Mouse (Mus musculus) embryonic fibroblast, embryonic 13.5 days (primary cell): ENCODE data around the gene Fam222b.

Experiments used
- CTCF ChIP-seq: IDR thresholded peaks from 2 replicates; pipeline ENCODE4 v1.5.1; 2011; ENCODE audit warnings: mild to moderate bottlenecking, control low read depth, low read length, moderate library complexity, borderline replicate concordance; ENCODE audit not compliant: insufficient read depth
- POLR2A ChIP-seq: IDR thresholded peaks from 2 replicates; pipeline ENCODE4 v1.6.1; 2011; ENCODE audit warnings: low read depth, mild to moderate bottlenecking, control low read depth, low read length, moderate library complexity

DNA sequence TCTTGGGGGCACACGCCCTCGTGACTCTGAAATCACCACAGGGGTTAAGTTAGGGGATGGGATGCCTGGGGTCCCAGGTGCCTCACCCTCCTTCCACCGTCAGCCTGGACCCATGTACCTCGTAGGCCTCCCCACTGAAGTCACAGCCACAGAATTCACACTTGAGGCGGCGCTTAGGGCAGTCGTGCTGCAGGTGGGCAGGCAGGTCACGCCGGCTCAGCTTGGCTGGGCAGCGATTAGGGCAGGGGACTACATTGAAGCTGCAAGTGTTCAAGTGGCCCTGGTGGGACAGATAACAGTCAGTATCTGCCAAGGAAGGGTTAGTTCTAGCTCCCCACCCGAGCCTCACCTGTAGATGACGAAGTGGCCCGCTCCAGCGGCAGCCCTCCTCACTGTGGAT lies 66.7 kb downstream of the Fam222b start:
- TF ChIP-seq POLR2A (no peak), CTCF (no peak)
